Mouse (Mus musculus) gastrocnemius, postnatal 36 days (tissue): ENCODE measurements at regions not wholly inside any gene's neighbourhood (a gene's known extent, or its start where the extent isn't known, plus 50 kb on each side); places are given as distances from the start of the nearest gene placed in this dataset.

Experiments used
- DNase-seq, 2 experiments: peaks; one replicate each; pipeline ENCODE4 v3.0.0; 2022
- intact Hi-C: fragments of 180-260 bp; cut with DNase I; formaldehyde crosslinking; loops from one replicate; pipeline ENCODE4 v1.15.1; 2025

DNA sequence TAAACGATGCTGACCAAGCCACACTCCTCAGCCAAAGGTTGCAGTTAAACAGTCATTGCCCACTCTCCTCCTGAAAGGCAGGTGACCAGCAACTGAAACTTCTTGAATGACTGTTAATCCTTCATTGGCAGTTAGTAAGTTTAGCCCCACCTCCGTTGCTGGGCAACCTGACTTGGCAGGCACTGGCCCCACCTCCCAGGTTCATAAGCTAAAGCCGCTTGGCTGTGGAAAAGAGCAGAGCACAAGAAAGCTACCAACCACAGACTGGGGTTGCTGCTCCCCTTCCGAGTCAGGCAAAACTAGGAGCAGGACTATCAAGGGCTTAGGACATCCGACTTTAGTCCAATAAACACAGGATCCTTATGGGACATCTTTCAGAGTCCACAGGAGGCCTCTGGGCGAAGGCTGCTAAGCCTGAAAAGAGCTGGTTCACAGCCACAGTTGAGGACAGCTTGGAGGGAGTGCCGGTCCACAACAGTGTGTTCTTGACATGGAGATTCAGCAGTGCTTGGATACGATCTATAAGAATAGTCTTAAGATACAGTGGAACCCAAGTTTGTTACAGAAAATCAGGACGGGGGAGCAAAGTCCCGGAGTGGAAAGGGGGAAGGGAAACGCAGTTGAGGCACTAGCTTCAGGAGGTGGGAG is 67.7 kb upstream of the Kcnma1 start:
- intact Hi-C loops = no loop called here
- DNase-seq = peak; percentile 24 to 35

DNA sequence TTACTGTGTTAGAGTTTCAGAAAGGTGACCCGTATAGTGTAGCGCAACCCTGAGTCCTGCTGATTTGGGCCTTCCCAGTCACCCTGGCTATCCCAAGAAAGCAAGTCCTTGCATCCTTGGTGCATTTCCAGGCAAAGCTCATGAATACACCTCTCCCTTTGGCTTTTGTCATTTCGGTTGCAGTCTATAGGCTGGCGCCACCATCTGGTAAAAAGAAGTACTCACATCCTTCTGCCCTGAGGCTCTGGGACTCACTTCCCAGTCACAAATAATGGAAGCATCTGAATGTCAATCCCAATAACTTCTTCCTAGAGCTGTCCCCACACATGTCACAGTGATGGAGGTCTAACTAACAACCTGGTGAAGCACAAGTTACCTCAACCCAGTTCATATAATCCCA is 54.4 kb upstream of the Kcnma1 start:
- DNase-seq = no peak
- intact Hi-C loops = loop anchor here (5.0 kb wide), 1 partner anchor 64 kb away; no protein-coding TSS in a partner anchor

DNA sequence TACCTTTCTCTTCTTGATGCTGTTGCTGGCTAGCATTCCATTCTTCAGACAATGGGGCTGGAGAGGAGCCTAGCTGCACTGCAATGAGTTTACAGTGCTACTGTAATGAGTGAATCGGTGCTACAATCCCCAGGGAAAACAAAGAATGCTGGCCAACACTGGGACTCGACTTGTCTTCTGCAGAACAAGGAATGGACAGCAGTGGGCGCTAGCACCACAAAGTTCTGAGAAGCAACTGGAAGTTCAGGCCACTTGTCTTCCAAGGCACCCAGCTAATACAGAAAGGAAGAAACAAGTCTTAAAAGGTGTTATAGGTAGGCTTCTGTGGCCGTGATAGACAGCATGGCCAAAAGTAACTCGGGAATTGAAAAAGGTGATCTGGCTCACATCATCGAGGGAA is 53.4 kb upstream of the Kcnma1 start:
- peak; percentile 30 to 40 for DNase-seq
- intact Hi-C loops = loop anchor here (5.0 kb wide), 1 partner anchor 65 kb away; no protein-coding TSS in a partner anchor

GRCm38 (mm10) chr14:24065231-24065767 is 51.0 kb upstream of the Kcnma1 start:
- no peak for DNase-seq
- intact Hi-C loops = loop anchor here (5.0 kb wide), 1 partner anchor 67 kb away; no protein-coding TSS in a partner anchor
